Mouse (Mus musculus) cerebellum, postnatal 10 days (tissue): ENCODE results near the gene Stat4.

Experiments used
- DNase-seq, 2 experiments: peaks; one replicate each; pipeline ENCODE4 v3.0.0; 2021; ENCODE audit warnings: mixed read lengths in 2 of 2

The Stat4 gene

GRCm38 (mm10) chr1:51986848-51987247 is at the start of gene Stat4:
Gene Stat4, plus strand, starts transcription at chr1:51987148.
- no peak for DNase-seq

GRCm38 (mm10) chr1:51938357-51938756 is 48.6 kb upstream of the Stat4 start:
- DNase-seq, result no peak

GRCm38 (mm10) chr1:51944755-51945154 is 42.2 kb upstream of the Stat4 start:
- DNase-seq, result peak; percentile 78 to 87

GRCm38 (mm10) chr1:51947116-51947515 is 39.8 kb upstream of the Stat4 start:
- DNase-seq, result peak; percentile 65 to 80

GRCm38 (mm10) chr1:51964647-51965046 is 22.3 kb upstream of the Stat4 start:
- no peak for DNase-seq

- peak; percentile 80 to 91 for DNase-seq
These were observed 18.0 kb upstream of the Stat4 start for GRCm38 (mm10) chr1:51968994-51969393.

GRCm38 (mm10) chr1:51970182-51970581 is 16.8 kb upstream of the Stat4 start:
- DNase-seq, result no peak

- no peak for DNase-seq
These were observed 11.4 kb upstream of the Stat4 start for GRCm38 (mm10) chr1:51975589-51975988.

- DNase-seq, result peak; percentile 86 to 88
These were observed 7.9 kb upstream of the Stat4 start for GRCm38 (mm10) chr1:51979048-51979447.

GRCm38 (mm10) chr1:51991983-51992609 is 5.1 kb downstream of the Stat4 start:
- no peak for DNase-seq

GRCm38 (mm10) chr1:51996056-51996455 is 9.1 kb downstream of the Stat4 start:
- DNase-seq, result no peak

- peak; percentile 35 to 41 for DNase-seq
These were observed 10.1 kb downstream of the Stat4 start for GRCm38 (mm10) chr1:51996751-51997659.

- peak; percentile 83 to 84 for DNase-seq
These were observed 11.6 kb downstream of the Stat4 start for GRCm38 (mm10) chr1:51998542-51998941.

GRCm38 (mm10) chr1:52004096-52004495 is 17.1 kb downstream of the Stat4 start:
- DNase-seq, result peak; percentile 87 to 89

GRCm38 (mm10) chr1:52008443-52008842 is 21.5 kb downstream of the Stat4 start:
- DNase-seq, result no peak

- DNase-seq, result peak in 1 of 2 experiments; percentile 12
These were observed 22.0 kb downstream of the Stat4 start for GRCm38 (mm10) chr1:52008947-52009346.

GRCm38 (mm10) chr1:52010741-52011140 is 23.8 kb downstream of the Stat4 start:
- DNase-seq, result no peak

- no peak for DNase-seq
These were observed 24.3 kb downstream of the Stat4 start for GRCm38 (mm10) chr1:52011227-52011626.

GRCm38 (mm10) chr1:52012231-52012630 is 25.3 kb downstream of the Stat4 start:
- DNase-seq, result no peak

GRCm38 (mm10) chr1:52012757-52013156 is 25.8 kb downstream of the Stat4 start:
- no peak for DNase-seq

GRCm38 (mm10) chr1:52019621-52020020 is 32.7 kb downstream of the Stat4 start:
- DNase-seq, result no peak

GRCm38 (mm10) chr1:52021936-52022725 is 35.2 kb downstream of the Stat4 start:
- DNase-seq, result no peak

- no peak for DNase-seq
These were observed 41.7 kb downstream of the Stat4 start for GRCm38 (mm10) chr1:52028686-52029085.
